Mouse (Mus musculus) spleen, postnatal 10 days (tissue): ENCODE measurements around the gene Elobl.

Experiments
- DNase-seq, 2 experiments: peaks; one replicate each; pipeline ENCODE4 v3.0.0; 2021 to 2022; ENCODE audit warnings: low spot score in 2 of 2

Gene Elobl

GRCm38 (mm10) chr11:88988956-88989355, 22.2 kb upstream of the Elobl start:
- DNase-seq: no peak

DNA sequence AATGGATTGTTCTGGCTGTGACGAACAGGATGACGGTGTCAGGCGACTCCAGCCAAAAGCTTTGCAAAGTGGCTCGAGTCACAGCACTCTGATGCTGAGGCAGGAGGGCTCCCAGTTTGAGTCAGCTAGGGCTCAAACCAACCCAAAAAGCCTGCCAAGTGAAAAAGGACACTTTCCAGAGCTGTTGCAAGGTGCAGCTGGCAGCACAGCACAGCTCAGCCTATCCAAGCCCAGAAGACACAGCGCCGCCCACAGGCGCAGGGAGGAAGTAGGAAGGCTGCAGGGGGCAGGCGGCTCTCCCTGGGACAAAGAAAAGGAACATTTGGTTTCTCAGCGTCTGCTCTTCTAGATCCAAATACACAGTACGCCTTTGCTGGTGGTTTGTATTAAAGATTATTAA, 19.9 kb upstream of the Elobl start:
- no peak for DNase-seq

GRCm38 (mm10) chr11:88981337-88981736, 14.6 kb upstream of the Elobl start:
- DNase-seq: no peak

- DNase-seq: no peak
Observed at GRCm38 (mm10) chr11:88977188-88977587, 10.5 kb upstream of the Elobl start.

- peak in 1 of 2 experiments; percentile 46 for DNase-seq
Observed at GRCm38 (mm10) chr11:88976320-88976719, 9.6 kb upstream of the Elobl start.

- DNase-seq: peak; percentile 83 to 94
Observed at GRCm38 (mm10) chr11:88973776-88974701, 7.3 kb upstream of the Elobl start.

GRCm38 (mm10) chr11:88970202-88970732, 3.5 kb upstream of the Elobl start, which contains the start of gene Coil:
Gene Coil, plus strand, starts transcription at chr11:88970252.
- DNase-seq: peak in 1 of 2 experiments; percentile 25

- no peak for DNase-seq
Observed at GRCm38 (mm10) chr11:88958851-88959250, 7.9 kb downstream of the Elobl start.

DNA sequence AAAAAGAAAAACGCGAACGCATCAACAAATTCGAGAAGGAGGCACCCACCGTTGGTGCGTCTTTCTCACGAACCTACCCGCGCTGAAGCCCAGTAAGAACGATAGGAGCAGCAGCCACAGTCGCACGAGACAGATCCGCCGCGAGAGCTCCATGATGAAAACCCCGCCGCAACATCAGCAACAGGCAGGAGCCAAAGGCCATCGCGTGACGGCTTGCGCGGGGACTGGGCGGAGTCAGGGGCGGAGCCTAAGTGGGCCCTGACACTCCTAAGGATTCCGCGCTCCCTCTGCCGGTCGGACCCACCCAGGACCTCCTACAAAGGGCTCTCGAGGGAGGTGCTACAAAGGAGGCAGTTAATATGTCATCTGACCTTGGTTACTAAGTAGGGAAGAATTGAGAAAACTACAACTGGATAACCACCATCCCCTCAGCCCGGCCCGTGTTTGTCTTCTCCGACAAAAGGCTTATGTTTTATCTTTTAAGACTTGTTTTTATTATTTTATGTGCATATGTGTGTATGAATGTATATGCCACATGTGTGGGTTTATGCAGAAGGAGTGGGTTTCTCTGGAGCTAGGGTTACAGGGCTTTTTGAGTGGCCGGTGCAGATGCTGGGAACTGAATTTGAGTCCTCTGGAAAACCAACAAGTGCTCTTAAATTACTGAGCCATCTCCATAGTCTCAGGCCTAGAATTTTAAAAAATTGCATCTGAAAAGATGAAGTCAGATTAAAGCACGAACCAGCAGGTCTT, 11.3 kb downstream of the Elobl start, which contains the start of gene Scpep1:
Gene Scpep1 (minus strand): TSS at position 249 of the 753 bp plus-strand sequence.
- DNase-seq: peak; percentile 95 to 99

- no peak for DNase-seq
Observed at GRCm38 (mm10) chr11:88954803-88955202, 11.9 kb downstream of the Elobl start.

GRCm38 (mm10) chr11:88953582-88953981, 13.1 kb downstream of the Elobl start:
- DNase-seq: no peak

DNA sequence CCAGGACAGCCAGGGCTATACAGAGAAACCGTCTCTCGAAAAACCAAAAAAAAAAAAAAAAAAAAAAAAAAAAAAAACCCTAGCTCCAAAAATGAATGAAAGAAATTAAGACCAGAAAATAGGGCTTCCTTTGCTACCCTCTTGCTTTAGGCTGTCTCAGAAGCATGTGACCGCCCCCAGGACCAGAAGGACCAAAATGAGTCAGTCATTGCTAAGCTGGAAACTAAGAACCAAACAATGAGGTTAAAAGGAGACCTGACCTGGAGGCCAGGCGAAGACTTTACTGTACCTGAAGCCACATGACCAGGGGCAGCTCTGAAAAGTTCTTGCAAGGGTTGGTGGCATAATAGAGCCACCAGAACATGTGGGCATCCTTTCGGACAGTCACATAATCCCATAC, 14.6 kb downstream of the Elobl start:
- DNase-seq: no peak

DNA sequence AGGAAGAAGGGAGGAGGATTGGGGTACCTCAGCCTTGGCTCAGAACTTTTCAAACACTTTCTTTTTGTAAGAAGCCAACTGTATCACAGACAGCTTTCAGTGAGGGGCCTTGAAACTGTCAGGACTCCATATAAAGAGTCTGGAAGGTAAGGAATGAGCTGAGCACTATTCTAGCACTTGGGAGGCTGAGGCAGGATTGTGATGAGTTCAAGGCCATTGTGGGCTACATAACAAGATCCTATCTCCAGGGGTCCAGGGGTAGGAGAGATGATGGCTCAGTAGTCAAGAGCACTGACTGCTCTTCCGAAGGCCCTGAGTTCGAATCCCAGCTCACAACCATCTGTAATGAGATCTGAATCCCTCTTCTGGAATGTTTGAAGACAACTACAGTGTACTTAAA, 15.2 kb downstream of the Elobl start:
- DNase-seq: no peak

DNA sequence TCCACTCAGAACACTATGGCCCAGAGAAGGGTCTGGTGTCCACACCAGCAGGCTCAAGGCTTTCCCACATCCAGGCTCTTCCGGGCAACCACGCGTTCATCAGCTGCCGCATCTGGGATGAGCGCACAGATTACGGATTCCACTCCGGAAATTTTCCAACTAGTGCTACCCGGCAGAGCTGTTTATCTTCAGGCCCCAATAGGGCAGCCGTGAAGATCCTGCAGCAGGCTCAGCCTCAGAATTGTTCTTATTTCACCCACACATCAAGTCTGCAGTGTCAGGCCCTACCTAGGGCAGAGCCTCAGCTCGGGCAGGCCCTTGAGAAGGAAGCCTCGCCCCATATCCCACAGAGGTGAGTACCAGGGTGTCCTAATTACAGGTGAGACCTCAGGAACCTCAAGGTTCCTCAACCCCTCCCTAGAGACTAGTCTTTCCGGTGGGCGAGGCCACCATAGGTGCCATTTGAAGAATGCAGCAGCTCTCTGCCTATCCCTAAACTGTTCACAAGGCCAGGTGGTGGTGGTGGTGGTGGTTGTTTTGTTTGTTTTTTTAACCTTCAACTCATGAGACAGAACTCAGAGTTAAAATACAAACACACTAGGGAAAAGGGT, 16.0 kb downstream of the Elobl start:
- DNase-seq: no peak

GRCm38 (mm10) chr11:88949802-88950639, 16.7 kb downstream of the Elobl start:
- DNase-seq: peak in 1 of 2 experiments; percentile 46

- no peak for DNase-seq
Observed at GRCm38 (mm10) chr11:88948896-88949295, 17.8 kb downstream of the Elobl start.

DNA sequence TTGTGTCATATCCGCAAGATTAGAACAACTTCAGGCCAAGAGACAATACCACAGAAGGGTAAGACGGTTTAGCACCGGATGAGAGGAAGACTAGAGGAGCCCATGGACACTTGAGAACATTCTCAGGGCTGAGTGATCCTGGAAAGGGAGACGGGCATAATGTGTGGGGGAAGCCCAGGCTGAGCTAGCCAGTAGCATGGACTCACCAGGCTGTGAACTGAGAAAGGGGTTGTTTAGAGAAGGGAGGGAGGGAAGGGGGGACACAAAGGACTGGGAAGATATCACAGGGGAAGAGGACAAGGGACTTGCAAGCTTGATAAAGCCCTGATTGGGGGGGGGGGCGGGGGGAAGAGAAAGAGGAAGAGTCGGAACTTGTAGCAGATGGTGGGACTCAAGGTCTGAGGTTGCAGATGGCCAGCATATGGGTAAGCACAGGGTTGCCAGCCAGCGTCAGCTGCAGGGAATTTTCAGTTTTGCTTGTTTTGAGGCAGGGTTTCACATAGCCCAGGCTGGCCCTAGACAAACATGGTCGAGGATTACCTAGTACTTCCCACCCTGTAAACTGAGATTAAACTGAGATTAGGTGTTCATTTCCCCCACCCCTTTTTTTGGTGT, 20.7 kb downstream of the Elobl start:
- no peak for DNase-seq

GRCm38 (mm10) chr11:88941489-88941888, 25.2 kb downstream of the Elobl start:
- no peak for DNase-seq

DNA sequence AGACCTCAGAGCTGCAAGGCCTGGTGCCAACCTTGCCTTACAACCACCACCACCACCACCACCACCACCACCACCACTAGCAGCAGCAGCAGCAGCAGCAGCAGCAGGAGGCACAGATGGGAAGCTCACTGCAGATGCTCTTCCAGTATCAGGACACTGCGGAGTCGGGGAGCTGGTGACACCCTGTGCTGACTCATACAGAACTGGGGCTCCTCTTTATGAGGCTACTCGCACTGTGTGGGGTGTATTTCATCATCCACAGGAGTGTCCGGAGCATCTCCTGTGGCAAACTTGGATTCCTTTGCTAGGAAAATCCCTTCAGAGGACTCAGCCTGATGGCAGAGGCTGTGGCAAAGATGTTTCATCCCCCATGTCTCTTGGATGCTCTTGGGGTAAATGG, 27.1 kb downstream of the Elobl start:
- no peak for DNase-seq

GRCm38 (mm10) chr11:88938770-88939169, 28.0 kb downstream of the Elobl start:
- DNase-seq: no peak

GRCm38 (mm10) chr11:88937886-88938285, 28.8 kb downstream of the Elobl start:
- no peak for DNase-seq
